Mouse (Mus musculus) retina, postnatal 7 days (tissue): ENCODE data around the gene Clasp2.
"Not testable (repeated sequence)": the region's sequence is repeated elsewhere in the genome, so short reads cannot be mapped to it uniquely, and the experiment has no call there.

ENCODE experiments used
- DNase-seq: peaks from one replicate; pipeline ENCODE4 v3.0.0-alpha.2; 2012; ENCODE audit warnings: low read depth, low spot score

Clasp2 gene

DNA sequence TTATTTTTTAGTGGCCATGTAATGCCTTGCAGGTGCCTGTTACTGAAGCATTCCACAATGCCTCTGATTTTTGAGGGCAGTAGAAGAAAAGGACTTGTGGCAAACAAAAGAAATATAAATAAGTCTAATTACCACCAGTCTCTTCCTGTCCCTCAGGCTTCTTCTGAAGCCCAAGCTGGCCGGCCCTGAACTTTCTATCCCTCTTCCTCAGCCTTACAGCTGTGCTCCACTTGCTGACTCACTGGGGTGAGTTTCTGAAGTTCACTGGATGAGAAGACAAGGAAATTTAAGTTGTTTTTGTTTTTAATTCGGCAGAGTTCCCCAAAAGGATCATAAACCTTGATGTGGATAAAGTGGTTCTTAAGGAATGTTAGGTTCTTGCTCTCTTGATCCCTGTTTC is 74.6 kb downstream of the Clasp2 start:
- DNase-seq = no peak

DNA sequence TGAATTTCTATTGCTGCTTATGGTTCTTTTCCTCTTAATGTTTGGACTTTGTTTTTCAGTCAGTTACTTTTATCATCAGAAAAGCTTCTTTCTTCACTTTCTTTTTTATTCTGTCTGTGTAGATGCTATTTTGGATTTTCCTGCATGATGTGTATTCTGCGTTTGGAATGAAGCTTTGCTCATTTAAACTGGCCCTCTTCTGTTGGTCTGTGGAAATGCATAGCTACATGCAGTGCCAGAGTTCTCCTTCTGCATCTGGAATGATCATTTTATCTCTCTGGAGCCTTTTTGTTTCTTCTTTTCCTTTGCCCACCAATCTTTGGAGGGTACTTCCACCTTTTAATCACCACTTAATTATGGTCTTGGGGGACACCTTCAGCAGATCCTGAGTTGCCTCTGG is 80.9 kb downstream of the Clasp2 start:
- DNase-seq = no peak

DNA sequence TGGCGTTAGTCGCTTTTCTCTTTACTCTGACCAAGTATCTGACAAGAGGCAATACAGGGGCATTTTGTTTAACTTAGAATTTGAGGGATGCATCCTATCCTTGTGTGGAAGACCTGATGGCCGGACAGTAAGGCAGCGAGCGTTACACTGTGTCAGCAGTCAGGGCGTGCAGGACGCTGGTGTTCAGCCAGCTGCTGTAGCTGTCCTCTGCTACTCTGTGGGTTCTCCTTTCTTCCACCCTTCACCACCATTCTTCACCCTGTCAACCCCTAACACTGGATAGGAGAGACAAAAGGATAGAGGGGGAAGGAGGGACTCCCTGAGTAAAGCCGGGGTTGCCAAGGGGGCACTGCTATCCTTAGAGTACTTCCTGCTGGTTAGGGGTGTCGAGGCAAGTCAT is 87.4 kb downstream of the Clasp2 start:
- DNase-seq = no peak

DNA sequence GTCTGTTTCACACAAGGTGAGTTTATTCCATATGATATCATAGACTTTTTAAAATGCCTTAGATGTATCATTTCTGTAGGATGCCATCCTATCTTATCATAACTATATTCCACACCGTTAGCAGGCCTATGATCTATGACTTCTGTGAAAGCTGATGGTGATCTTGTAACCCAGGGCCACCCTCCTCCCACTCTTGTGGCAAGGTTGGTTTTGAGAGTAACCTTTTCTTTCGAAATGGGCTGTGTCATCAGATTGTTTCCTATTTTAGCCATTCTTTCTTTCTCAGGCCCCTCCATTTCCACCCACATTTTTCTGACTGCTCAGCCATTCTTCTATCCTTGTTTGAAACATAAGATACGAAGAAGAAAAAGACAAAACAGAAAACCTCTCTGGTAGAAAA is 88.9 kb downstream of the Clasp2 start:
- DNase-seq = no peak

DNA sequence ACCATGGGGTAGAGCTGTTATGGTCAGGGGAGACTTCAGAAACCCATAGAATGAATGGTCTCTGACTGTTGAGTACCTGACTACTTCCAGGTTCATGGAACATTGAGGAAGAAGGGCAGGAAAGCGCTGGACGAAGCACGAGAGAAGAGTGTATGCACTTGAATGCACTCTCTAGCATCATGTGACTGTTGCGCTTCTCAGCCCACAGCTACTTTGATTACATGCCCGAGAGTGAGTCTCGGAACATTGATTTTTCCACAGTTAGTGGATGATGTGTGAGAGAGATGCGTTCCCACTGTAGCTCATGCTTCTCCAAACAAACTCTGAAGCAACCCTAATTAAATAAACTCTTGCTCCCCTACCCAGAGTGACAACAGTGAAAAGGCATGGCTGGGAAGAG is 92.2 kb downstream of the Clasp2 start:
- DNase-seq = no peak

DNA sequence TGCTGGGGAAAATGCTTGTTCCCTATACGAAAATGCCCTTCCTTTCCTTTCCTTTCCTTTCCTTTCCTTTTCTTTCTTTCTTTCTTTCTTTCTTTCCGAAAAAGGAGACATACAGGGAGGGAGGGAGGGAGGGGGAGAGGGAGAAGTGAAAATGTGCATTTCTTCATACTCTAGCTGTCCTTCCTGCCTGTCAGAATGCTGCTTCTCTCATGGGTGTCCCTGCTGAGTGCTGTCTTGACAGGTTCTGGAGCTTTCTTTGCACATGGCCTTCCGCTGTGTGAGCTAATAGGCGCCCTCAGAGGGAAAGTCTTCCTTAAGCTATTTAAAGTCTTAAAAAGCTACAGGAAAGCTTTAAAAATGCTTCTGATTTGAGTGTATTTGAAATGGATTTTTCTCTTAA is 95.7 kb downstream of the Clasp2 start:
- DNase-seq = no peak

DNA sequence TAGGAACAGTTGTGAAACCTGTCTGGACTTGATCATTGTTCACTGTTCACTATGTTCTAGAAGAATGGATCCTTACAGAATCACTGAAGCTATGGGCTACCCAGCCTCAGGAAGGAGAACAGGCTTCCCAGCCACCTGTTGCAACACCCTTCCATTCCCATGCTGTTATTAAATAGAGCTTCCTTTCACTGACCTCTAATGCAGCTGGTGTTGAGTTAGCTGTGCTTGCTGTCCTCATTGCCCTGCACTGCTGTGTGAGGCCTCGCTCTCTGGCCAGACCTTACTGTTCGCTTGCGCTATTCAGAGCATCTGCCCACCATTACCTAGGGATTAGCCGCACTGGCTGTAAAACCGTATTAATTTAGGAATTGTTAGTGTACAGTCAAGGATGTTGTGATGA is 96.2 kb downstream of the Clasp2 start:
- DNase-seq = no peak

DNA sequence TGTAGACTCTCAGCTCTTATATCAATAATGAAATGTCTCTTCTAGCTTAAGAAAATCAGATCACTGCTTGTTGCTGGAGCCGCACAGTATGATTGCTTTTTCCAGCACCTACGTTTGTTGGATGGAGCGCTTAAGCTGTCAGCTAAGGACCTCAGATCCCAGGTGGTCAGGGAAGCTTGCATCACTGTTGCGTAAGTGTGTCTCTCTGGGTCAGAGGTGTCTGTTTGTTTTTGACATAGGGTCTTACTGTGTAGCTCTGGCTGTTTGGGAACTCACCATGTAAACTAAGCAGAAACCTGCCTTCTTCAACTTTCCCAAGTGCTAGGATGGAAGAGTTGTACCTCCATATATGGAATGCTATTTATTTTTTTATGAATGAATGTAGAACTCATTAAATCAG is 102.8 kb downstream of the Clasp2 start:
- DNase-seq = no peak

DNA sequence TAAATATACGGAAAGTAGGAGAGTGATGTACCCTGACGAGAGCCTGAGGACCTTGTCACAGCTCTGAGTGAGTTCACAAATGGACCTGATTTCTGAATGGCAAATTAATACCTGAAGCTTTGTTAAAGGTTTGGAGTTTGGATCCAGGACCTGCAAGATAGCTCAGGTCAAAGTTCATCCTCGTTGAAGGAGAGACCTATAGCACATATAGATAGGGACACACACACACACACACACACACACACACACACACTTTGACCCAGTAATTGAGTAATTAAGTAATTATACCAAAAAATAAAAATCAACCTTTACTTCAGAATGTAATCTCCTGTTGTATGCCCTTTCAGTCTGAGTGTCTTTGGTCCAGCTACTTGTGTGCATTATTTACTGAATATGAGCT is 114.2 kb downstream of the Clasp2 start:
- no peak for DNase-seq

DNA sequence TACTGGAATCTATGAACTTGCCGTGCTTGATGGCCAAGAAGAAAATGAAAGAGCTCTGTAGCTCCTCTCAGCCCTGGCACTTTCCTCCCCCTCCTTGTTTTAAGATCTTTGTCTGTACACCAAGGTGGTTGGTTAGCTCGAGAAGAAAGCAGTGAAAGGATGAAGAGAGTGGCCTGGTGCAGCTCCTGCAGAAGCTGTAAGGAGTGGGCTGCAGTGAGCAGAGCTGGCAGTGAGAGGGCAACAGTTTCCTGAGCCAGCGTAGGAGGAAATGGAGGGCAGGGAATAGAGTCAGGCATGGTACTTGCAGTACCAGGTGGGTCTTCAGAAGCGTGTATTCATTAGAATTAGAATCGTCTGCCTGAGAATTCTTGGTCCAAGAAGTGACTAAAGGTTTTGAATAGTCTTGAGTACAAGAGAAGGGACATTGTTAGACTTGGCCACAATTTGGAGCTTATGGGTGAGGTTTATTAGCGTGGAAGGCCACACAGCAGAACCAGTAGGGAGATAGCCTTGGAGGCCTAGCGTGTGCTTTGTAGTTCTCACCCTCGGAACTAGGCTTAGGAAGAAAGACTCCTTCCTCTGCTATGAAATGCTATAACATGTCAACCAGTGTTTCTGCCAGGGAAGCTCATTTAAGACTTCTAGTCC is 116.1 kb downstream of the Clasp2 start:
- no peak for DNase-seq

DNA sequence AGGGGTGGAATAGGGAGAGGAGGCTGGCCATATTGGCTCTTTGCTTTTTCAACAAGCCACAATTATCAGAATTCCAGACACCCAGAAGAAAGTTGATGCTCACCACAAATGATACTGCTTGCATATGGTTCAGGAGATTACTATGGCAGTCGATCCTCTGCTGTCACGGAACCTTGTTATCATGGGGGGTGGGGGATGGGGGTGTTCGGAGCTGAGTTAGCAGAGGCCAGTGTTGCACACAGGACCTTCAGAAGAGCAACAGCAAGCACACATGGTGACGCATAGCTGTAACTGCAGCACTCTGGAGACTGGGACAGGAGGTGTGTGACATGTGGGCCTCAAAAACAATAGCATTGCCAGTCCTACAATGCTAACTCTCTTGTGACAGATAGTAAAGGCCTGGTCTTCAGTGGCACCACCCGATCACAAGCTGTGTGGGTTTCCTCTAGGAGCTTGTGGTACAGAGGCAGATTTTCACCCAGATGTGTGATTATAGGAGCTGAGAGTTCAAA is 116.7 kb downstream of the Clasp2 start:
- no peak for DNase-seq

DNA sequence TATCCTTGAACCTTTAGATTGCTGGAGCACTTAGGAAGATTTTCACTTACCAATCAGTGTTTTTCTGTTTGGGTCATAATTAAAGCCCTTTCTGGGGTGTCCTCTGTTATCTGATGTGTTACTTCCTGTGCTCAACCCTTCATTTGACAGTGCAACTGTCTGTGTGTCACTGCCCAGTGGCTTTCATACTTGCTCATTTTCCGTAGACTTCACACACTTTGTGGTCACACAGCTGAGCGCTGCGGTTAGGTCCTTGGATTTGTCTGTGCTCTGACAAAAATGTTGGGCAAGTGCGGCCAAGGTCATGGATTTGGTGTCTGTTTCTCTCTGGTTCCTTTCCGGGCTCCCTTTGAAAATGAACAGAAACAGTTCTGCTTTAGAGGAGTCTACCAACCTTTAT is 118.1 kb downstream of the Clasp2 start:
- no peak for DNase-seq

DNA sequence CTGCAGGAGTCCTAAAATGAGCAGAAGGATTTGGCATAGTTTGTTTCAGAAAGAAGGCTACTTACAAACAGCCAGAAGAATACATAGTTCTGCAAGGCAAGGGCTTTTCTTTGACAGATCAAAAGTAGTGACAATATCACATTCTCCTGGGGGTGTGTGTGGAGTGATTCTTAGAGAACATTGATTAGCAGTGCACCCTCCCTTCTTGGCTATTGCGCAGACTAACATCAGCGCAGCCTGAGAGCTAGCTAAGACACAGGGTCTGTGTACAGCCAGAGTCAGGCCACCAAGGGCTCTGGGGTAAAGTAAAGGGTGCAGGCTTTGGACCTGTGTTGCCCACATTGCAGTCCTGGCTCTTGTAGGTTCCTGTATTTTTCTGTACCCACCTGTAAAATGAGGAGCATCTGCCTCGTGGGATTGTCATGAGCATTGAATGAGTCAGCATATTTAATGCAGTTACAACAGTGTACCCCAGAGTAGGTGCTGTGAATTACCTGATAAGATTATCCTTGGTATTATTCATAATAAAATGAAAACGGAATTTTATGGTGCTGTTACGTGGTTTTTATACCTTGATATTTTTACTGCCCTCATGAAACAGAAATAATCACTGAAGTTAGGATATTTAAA is 122.2 kb downstream of the Clasp2 start:
- no peak for DNase-seq

DNA sequence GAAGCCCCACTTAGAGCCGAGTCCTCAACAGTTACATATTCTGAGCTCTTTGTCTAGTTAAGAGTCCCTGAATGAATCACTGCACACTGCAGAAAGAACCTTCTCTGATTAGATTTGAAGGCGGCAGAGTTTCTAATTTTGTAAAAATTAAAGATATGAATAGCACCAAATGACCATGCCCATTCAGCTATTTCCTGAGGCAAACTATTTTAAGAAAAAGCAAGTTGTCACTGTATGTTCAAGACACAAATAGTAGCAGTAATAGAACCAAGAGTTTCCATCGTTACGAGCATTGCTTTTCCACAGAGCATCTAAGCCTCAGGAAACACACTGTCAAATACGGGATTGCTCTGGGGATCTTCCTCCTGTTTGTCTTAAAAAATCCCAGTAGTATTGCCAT is 126.7 kb downstream of the Clasp2 start:
- no peak for DNase-seq

DNA sequence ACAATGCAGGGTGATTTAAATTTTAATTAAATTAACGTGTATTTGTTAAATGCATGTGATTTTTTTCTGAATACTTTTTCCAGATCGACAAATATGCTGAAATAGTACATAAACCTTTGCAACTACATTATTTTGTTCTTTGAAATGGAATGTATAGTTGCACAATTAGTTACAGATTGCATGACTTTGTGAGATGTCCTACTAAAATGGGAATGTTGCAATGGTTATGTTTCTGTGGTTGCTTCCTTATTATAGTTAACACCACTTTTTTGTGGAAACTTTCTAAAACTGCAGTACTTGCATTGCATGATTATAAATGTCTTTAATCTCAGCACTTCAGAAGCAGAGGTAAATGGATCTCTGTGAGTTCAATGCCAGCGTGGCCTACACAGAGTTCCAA is 153.6 kb downstream of the Clasp2 start:
- DNase-seq = no peak

DNA sequence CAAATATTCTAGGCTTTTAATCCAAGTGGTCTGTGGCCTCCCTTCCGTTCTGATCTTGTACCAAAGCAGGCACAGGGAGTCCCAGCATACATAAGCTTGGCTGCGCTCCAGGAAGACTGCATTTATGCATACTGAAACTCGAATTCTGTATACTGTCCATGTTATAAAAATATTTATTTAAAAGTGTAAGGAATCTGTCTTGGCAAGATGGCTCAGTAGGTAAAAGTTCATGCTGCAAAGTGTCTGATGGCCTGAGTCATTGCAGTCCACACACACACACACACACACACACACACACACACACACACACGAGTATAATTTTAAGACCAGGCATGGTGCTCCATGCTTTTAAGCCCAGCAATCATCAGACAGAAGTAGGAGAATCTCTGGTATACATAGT is 161.9 kb downstream of the Clasp2 start:
- DNase-seq = no peak

DNA sequence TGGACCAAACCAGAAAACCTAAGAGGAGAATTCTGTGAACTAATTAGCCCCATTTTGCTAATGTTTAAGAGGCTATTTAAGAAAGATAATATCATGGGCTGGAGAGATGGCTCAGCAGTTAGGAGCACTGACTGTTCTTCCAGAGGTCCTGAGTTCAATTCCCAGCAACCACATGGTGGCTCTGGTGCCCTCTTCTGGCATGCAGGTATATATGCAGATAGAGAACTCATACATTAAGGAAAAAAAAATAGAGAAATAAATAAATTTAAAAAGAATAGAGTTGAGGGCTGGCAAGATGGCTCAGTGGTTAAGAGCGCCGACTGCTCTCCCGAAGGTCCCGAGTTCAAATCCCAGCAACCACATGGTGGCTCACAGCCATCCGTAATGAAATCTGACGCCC is 163.0 kb downstream of the Clasp2 start:
- not testable (repeated sequence) for DNase-seq

DNA sequence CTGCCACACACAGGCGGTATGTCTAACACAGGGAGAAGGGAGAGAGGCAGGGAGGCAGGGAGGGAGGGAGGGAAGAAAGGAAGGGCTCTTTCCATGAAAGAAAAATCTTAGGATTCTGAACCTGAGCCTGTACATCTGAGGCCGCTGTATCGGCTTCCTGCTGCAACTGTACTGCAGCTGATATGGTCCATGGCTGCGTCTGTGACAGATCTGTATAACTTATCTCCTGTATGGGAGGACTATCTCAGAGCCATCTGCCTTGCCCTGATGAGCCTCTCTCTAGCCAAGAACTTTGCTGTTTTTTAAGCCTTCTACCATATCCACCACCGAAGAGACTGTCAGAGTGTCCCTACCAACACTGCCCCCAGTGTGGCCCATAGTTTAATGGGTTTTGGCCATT is 174.5 kb downstream of the Clasp2 start:
- DNase-seq = no peak

DNA sequence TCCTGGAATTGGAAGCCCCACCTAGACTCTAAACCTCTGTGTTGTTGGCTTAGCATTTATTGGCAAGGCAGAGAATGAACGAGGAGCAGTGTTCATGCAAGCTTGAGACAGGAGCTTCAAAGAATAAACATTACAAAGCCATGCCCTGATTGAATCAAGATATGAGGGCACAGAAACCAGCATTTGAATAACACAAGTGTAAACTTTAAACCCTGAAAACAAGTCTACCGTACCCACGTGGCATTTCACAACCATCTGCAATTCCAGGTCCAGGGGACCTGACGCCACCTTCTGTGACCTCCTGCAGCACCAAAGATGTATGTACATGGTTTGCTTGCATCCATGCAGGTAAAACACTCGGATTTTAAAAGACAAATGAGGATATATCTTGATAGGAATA is 181.4 kb downstream of the Clasp2 start:
- DNase-seq = no peak

DNA sequence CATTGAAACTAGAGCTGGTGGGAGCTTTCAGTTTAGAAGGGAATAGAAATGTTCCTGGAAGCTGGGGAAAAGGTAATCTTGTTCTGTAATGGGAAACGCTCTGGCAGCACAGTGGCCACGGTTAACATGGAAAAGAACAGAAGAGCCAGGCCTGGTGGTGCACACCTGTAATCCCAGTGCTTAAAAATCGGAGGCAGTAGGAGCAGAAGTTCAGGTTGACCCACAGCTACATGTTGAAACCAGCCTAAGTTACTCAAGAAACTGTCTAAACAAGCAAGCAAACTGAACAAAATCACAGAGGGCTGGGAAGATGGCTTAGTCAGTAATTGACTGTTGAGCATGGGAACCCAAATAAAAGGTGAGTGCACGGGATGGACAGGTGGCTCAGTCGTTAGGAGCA is 183.6 kb downstream of the Clasp2 start:
- DNase-seq = no peak

DNA sequence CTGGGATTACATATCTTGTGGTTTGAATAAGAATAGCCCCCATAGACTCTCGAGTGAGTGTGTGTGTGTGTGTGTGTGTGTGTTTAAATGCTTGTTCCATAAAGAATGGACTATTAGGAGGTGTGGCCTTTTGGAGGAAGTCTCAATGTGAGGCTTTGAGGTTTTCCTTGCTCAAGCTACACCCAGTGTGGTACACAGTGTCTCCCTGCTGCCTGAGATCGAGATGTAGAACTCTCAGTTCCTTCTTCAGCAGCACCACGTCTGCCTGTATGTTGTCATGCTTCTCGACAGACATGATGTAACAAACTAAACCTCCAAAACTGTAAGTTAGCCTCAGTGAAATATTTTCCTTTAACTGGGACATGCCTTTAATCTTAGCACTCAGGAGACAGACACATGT is 187.3 kb downstream of the Clasp2 start:
- no peak for DNase-seq

DNA sequence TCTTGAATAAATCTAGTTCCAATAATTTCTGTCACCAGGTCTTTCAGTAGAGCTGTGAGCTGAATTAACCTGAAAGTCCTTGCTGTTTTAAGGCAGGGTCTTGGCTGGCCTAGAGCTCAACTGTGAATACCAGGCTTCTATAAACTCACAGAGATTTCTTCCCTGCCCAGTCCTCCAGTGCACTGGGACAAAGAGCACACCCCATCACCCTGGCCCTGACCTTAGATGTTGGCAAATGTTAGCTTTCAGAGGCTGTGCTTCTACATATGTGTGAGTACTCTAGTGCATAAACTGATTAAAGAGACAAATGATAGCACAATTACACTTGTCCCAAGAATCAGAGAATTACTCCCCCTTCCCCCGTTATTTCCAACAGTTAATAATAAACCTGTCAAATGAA is 188.4 kb downstream of the Clasp2 start:
- no peak for DNase-seq

DNA sequence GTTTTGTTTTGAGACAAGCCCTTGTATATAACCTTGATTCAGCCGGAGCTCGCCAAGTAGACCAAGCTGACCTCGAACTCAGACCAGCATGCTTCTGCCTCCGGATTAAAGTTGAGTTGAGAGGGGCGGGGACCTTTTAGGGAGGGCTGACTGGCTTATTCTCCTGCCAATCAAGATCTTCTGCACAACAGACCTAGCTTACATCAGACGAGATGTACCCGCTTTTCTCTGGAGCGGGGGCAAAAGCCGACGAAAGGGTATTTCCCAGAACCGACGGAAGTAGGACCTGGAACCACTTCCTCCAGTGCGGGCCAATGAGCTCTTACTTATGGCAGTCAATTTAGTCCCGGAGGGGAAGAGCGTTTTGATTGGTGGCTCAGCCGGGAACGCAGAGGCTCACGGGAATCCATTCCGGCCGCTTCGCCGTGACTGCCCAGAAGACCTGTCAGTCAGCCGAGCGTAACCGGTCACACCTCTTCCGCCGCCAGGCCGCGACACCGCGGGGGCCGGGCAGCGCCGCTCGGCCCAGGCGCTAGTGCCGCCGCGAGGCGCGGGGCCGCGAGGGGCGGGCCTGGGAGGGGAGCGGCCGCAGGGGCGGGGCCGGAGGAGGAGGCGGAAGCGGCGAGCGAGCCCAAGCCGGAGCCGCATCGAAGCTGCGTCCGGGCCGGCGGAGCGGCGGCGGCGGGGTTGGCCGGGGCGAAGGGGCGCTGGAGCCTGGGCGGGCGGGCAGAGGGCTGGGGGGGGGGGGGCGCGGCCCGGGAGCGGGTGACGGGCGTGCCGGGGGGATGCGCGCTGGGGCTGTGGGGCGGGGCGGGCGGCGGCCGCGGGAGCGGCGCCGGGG is 189.5 kb downstream of the Clasp2 start, which contains the start of gene Ubp1:
Ubp1 (plus strand) TSS at position 401 of the 841 bp plus-strand sequence.
- peak; percentile 95 for DNase-seq
